Mouse (Mus musculus) CH12.LX (cell line): ENCODE data around the gene Stard7. TPM values are rescaled to one million over a fixed set of nuclear protein-coding genes. Genes with fewer than 3 reads are reported as not detected.
"Not testable (repeated sequence)": the region's sequence is repeated elsewhere in the genome, so short reads cannot be mapped to it uniquely, and the experiment has no call there.

ENCODE experiments used
- DNase-seq: peaks from one replicate; pipeline ENCODE4 v3.0.0-alpha.2; 2013; ENCODE audit errors: extremely low read depth
- H3K27ac ChIP-seq: 2 replicates; pipeline ENCODE4 v1.5.1; 2012; ENCODE audit warnings: low read depth, mild to moderate bottlenecking, control low read depth, moderate library complexity; ENCODE audit not compliant: insufficient read depth
- H3K27me3 ChIP-seq: replicated peaks from 2 replicates; pipeline ENCODE3; 2012; ENCODE audit warnings: inconsistent platforms
- H3K36me3 ChIP-seq, 2 experiments: replicated peaks in 1 of 2; 2 replicates each; pipeline versions ENCODE3 to v1.6.1; 2012; ENCODE audit warnings: inconsistent platforms in 1 of 2, low read length in 1 of 2, mild to moderate bottlenecking in 1 of 2, mixed read lengths in 1 of 2, moderate library complexity in 1 of 2; ENCODE audit not compliant: control insufficient read depth in 1 of 2, insufficient read depth in 1 of 2
- H3K4me1 ChIP-seq, 2 experiments: 2 replicates each; pipeline ENCODE4 v1.6.1; 2012; ENCODE audit warnings: inconsistent platforms in 1 of 2, moderate library complexity in 1 of 2; ENCODE audit not compliant: insufficient read depth in 2 of 2, control insufficient read depth in 1 of 2
- H3K4me2 ChIP-seq: 2 replicates; pipeline ENCODE4 v1.6.1; 2012; ENCODE audit warnings: low read depth, mild to moderate bottlenecking, control low read depth; ENCODE audit not compliant: poor library complexity, insufficient read depth, severe bottlenecking
- H3K4me3 ChIP-seq, 3 experiments: fragments of 150-350 bp in 1 of 3; sonication (generic) in 1 of 3; replicated peaks in 1 of 3; 2 replicates each; pipeline versions ENCODE3 to v1.5.1; 2011 to 2012; ENCODE audit warnings: low read depth in 2 of 3, low read length in 2 of 3, mild to moderate bottlenecking in 2 of 3, moderate library complexity in 2 of 3, control low read depth in 1 of 3, improper control_type of control experiment in 1 of 3, inconsistent platforms in 1 of 3, mixed read lengths in 1 of 3; ENCODE audit not compliant: poor library complexity in 1 of 3
- H3K79me2 ChIP-seq: replicated peaks from 2 replicates; pipeline ENCODE4 v1.6.1; 2012; ENCODE audit warnings: mild to moderate bottlenecking, moderate library complexity; ENCODE audit not compliant: control insufficient read depth, poor library complexity, insufficient read depth, severe bottlenecking; ENCODE audit errors: extremely low read depth
- H3K9ac ChIP-seq: 2 replicates; pipeline ENCODE4 v1.6.1; 2012; ENCODE audit warnings: low read depth, mild to moderate bottlenecking, control low read depth, moderate library complexity; ENCODE audit not compliant: insufficient read depth
- H3K9me3 ChIP-seq: replicated peaks from 2 replicates; pipeline ENCODE3; 2012; ENCODE audit warnings: low read length, inconsistent platforms, mixed read lengths
- BHLHE40 ChIP-seq: IDR thresholded peaks from 2 replicates; pipeline ENCODE4 v1.6.1; 2011; ENCODE audit warnings: mild to moderate bottlenecking, low read depth, low read length, improper control_type of control experiment
- CTCF ChIP-seq, 2 experiments: IDR thresholded peaks in 1 of 2; conservative IDR thresholded peaks in 1 of 2; 2 replicates each; pipeline ENCODE4 v1.5.1; 2011 to 2012; ENCODE audit warnings: low read depth in 2 of 2, low read length in 2 of 2, improper control_type of control experiment in 1 of 2, inconsistent platforms in 1 of 2, mild to moderate bottlenecking in 1 of 2, moderate library complexity in 1 of 2
- E2F4 ChIP-seq: IDR thresholded peaks from 2 replicates; pipeline ENCODE4 v1.6.1; 2011; ENCODE audit warnings: low read depth, low read length, improper control_type of control experiment; ENCODE audit not compliant: insufficient replicate concordance
- EP300 ChIP-seq: IDR thresholded peaks from 2 replicates; pipeline ENCODE4 v1.6.1; 2011; ENCODE audit warnings: low read length, improper control_type of control experiment
- ETS1 ChIP-seq: conservative IDR thresholded peaks from 2 replicates; pipeline ENCODE4 v1.6.1; 2012; ENCODE audit warnings: low read depth, mild to moderate bottlenecking, inconsistent platforms, low read length, improper control_type of control experiment, moderate library complexity
- IRF4 ChIP-seq: IDR thresholded peaks from 2 replicates; pipeline ENCODE4 v1.6.1; 2014; ENCODE audit warnings: low read depth, mild to moderate bottlenecking, inconsistent platforms, low read length, improper control_type of control experiment
- JUN ChIP-seq: IDR thresholded peaks from 2 replicates; pipeline ENCODE4 v1.6.1; 2011; ENCODE audit warnings: low read depth, mild to moderate bottlenecking, low read length, improper control_type of control experiment, moderate library complexity; ENCODE audit not compliant: insufficient read depth
- JUND ChIP-seq: conservative IDR thresholded peaks from 2 replicates; pipeline ENCODE4 v1.6.1; 2011; ENCODE audit warnings: low read depth, low read length, improper control_type of control experiment
- KAT2A ChIP-seq: IDR thresholded peaks from 2 replicates; pipeline ENCODE4 v1.6.1; 2012; ENCODE audit warnings: low read length, improper control_type of control experiment, inconsistent platforms; ENCODE audit not compliant: insufficient replicate concordance
- MAFK ChIP-seq: IDR thresholded peaks from 2 replicates; pipeline ENCODE4 v1.6.1; 2011; ENCODE audit warnings: low read length, improper control_type of control experiment; ENCODE audit not compliant: insufficient replicate concordance
- MAX ChIP-seq: IDR thresholded peaks from 2 replicates; pipeline ENCODE4 v1.6.1; 2011; ENCODE audit warnings: low read length, improper control_type of control experiment
- MAZ ChIP-seq: IDR thresholded peaks from 2 replicates; pipeline ENCODE4 v1.6.1; 2012; ENCODE audit warnings: low read depth, mild to moderate bottlenecking, inconsistent platforms, low read length, improper control_type of control experiment, moderate library complexity
- NRF1 ChIP-seq: IDR thresholded peaks from 2 replicates; pipeline ENCODE4 v1.6.1; 2014; ENCODE audit warnings: low read depth, mild to moderate bottlenecking, inconsistent platforms, low read length, improper control_type of control experiment, moderate library complexity
- PAX5 ChIP-seq: IDR thresholded peaks from 2 replicates; pipeline ENCODE4 v1.6.1; 2012; ENCODE audit warnings: low read length, inconsistent platforms, mixed read lengths
- POLR2A ChIP-seq: IDR thresholded peaks from 2 replicates; pipeline ENCODE4 v1.6.1; 2011; ENCODE audit warnings: low read depth, mild to moderate bottlenecking, improper control_type of control experiment, low read length
- RAD21 ChIP-seq: IDR thresholded peaks from 2 replicates; pipeline ENCODE4 v1.6.1; 2011; ENCODE audit warnings: low read depth, mild to moderate bottlenecking, low read length, improper control_type of control experiment, moderate library complexity
- SIN3A ChIP-seq: IDR thresholded peaks from 2 replicates; pipeline ENCODE4 v1.6.1; 2012; ENCODE audit warnings: low read length, improper control_type of control experiment, inconsistent platforms
- TBP ChIP-seq: conservative IDR thresholded peaks from 2 replicates; pipeline ENCODE4 v1.6.1; 2011; ENCODE audit warnings: low read depth, low read length, improper control_type of control experiment
- TCF12 ChIP-seq: IDR thresholded peaks from 2 replicates; pipeline ENCODE4 v1.6.1; 2014; ENCODE audit warnings: low read depth, mild to moderate bottlenecking, inconsistent platforms, low read length, improper control_type of control experiment
- dilution Hi-C: fragments of 300-500 bp; cut with MboI; formaldehyde crosslinking; loops from 2 replicates; pipeline ENCODE4 v1.14.3; 2020; ENCODE audit warnings: low sequenced_read_pairs; ENCODE audit not compliant: extremely low pct_unique_long_range_greater_than_20kb, extremely low pct_ligation_motif_present
- in situ Hi-C: fragments of 300-500 bp; cut with MboI; formaldehyde crosslinking; loops from 3 replicates; pipeline ENCODE4 v1.14.3; 2019; ENCODE audit warnings: low sequenced_read_pairs, low pct_ligation_motif_present, low pct_unique_long_range_greater_than_20kb, mixed read lengths
- polyA plus RNA-seq: library from polyadenylated mRNA; unstranded; fragments of >175 nt; gene quantifications from 2 replicates; pipeline ENCODE4 v1.2.1, GENCODE M21; 2012; ENCODE audit warnings: low read depth; ENCODE audit not compliant: insufficient read length
- total RNA-seq, 2 experiments: library from RNA; depleted of rRNA; stranded (reverse); fragments of 300-350 nt in 1 of 2; fragments of >200 nt in 1 of 2; gene quantifications; 2 replicates each; pipeline ENCODE4 v1.2.3; 2012 to 2014

Stard7 gene
- total and polyA plus RNA-seq, 3 experiments: 69.0 to 122 (median 80.6) TPM

GRCm38 (mm10) chr2:127298056-127298455, 28.0 kb downstream of the Stard7 start:
- H3K9me3 ChIP-seq: no peaks in the 10 kb centered on the region
- H3K9ac ChIP-seq: no peak overlapping the region
- H3K36me3 ChIP-seq: peaks cover 40 to 77% of the 10 kb centered on the region in 2 experiments
- in situ Hi-C loops: no loop called here
- no peaks in the 10 kb centered on the region for H3K79me2 ChIP-seq
- H3K4me1 ChIP-seq: peaks cover 4 to 21% of the 10 kb centered on the region in 2 experiments
- H3K4me2 ChIP-seq: no peak overlapping the region
- DNase-seq: no peak
- dilution Hi-C loops: no loop called here
- no peaks in the 10 kb centered on the region for H3K27me3 ChIP-seq
- H3K27ac ChIP-seq: no peak overlapping the region
- no peak overlapping the region for H3K4me3 ChIP-seq
- TF ChIP-seq NRF1 (no peak), EP300 (no peak), IRF4 (no peak), SIN3A (no peak), MAFK (no peak), MAZ (no peak), TBP (no peak), KAT2A (no peak)

DNA sequence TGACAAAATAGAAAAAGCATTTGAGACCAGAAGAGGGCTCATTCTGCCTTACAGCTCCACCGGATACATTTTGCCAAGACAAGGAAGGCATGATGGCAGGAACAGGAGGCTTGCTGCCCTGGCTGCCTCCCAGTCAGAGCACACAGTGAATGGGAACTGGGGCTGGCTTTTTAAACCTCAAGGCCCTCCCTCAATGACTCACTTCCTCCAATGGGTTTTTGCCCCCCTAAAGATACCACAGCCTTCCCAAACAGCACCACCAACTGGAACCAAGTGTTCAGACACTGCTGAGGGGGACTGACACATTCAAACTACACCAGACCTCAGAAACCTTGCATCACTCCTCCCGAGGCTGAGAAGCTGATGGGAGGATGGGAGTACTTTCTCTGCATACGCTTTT, 30.7 kb downstream of the Stard7 start:
- Histone ChIP-seq H3K4me1 (peaks cover 4 to 21% of the 10 kb centered on the region in 2 experiments), H3K36me3 (peaks cover 29 to 53% of the 10 kb centered on the region in 2 experiments), H3K27me3 (no peaks in the 10 kb centered on the region), H3K9ac (no peak overlapping the region), H3K27ac (no peak overlapping the region), H3K4me3 (no peak overlapping the region), H3K9me3 (no peaks in the 10 kb centered on the region), H3K79me2 (no peaks in the 10 kb centered on the region), H3K4me2 (no peak overlapping the region)
- DNase-seq: peak; percentile 62
- in situ Hi-C loops (no loop called here), dilution Hi-C loops (no loop called here)
- TF ChIP-seq POLR2A (no peak), JUN (no peak), PAX5 (no peak), CTCF (conservative IDR thresholded peaks at IDR 0.05 in 1 of 2, IDR thresholded peaks at IDR 0.05 in 1 of 2; ENCODE audit: low read depth in 2 of 2, low read length in 2 of 2) (peak in 1 of 2 experiments; percentile 18; a peak in 1 of 4 replicates), RAD21 (peak; percentile 2; the same call in 1 of the 2 replicates), JUND (peak; percentile 40; the same call in 1 of the 2 replicates)

DNA sequence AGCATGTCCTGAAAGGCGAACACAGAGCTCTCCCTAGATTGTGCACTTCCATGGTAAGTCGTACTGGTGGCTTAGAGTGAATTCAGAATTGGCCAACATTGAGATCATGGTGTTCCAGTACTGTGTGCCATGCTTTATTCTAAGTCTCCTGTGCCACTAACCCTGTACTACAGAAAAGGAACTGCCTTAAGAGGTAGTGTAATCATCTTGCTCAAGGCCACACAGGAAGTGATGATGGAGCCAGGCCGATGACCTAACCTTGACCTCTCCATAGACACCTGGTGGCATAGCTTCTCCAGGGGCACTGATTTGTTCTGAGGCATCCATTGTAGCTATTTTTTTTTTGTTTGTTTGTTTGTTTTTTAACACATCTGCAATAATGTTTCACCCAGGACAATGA, 31.9 kb downstream of the Stard7 start:
- no peak overlapping the region for H3K4me3 ChIP-seq

DNA sequence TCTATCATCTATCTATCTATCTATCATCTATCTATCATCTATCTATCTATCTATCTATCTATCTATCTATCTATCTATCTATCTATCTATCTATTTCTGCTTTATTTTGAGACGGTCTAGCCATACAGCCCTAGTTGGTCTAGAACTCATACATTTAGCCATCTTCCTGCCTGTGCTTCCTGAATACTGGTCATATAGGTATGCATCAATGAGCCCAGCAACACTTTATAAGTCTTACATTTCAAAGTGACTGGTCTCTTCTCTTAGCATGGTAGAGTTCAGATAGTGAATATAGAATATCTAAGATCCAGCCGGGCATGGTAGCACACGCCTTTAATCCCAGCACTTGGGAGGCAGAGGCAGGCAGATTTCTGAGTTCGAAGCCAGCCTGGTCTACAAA, 34.2 kb downstream of the Stard7 start:
- dilution Hi-C loops, DNase-seq, H3K79me2 ChIP-seq, H3K27me3 ChIP-seq, H3K4me3 ChIP-seq, H3K4me2 ChIP-seq, H3K9me3 ChIP-seq, H3K27ac ChIP-seq, H3K9ac ChIP-seq, in situ Hi-C loops: not testable (repeated sequence)
- Histone ChIP-seq H3K36me3 (peaks cover 3 to 18% of the 10 kb centered on the region in 2 experiments), H3K4me1 (peaks cover 7 to 40% of the 10 kb centered on the region in 2 experiments)

More for the DNA sequence above, 31.9 kb downstream of the Stard7 start:
- Histone ChIP-seq H3K27ac (no peak overlapping the region), H3K4me2 (no peak overlapping the region), H3K36me3 (peaks cover 24 to 41% of the 10 kb centered on the region in 2 experiments), H3K79me2 (no peaks in the 10 kb centered on the region), H3K9me3 (no peaks in the 10 kb centered on the region), H3K9ac (no peak overlapping the region), H3K27me3 (no peaks in the 10 kb centered on the region), H3K4me1 (peaks cover 4 to 23% of the 10 kb centered on the region in 2 experiments)
- in situ Hi-C loops: no loop called here
- dilution Hi-C loops: no loop called here
- no peak for DNase-seq
- TF ChIP-seq E2F4: no peak
- no peak for TF ChIP-seq MAZ
- TF ChIP-seq JUND: no peak
- TF ChIP-seq MAX: no peak
- no peak; the same call in 1 of the 2 replicates for TF ChIP-seq ETS1
- no peak for TF ChIP-seq TCF12
- no peak for TF ChIP-seq BHLHE40
- TF ChIP-seq KAT2A: no peak
- TF ChIP-seq NRF1: no peak
